Comparison of ENCODE assay signal across 8 mouse cellular contexts in genomic region chr17:58919061-58919460, GRCm38 (mm10).
DNase-seq lines count a peak whose midpoint lies in the region; ATAC-seq and TF ChIP-seq lines count a peak whose summit lies in the region.

No protein-coding gene starts in this region.

- peak; percentile 69 for TF ChIP-seq CTCF in forebrain, postnatal 0 days (IDR thresholded peaks at IDR 0.05; ENCODE audit: low read depth)
- TF ChIP-seq CTCF in kidney, postnatal 0 days (IDR thresholded peaks at IDR 0.05; ENCODE audit: low read depth): peak; percentile 71

- peak; percentile 82 for ATAC-seq in forebrain, postnatal 0 days
- no peak; the same call in 1 of the 2 replicates for ATAC-seq in kidney, postnatal 0 days (replicated peaks; ENCODE audit: low FRiP score, low read depth)
- ATAC-seq in liver, embryonic 12.5 days: peak; percentile 68

- no peaks in the 10 kb centered on the region for H3K36me3 ChIP-seq in forebrain, postnatal 0 days (ENCODE audit: insufficient read depth)
- no peaks in the 10 kb centered on the region for H3K36me3 ChIP-seq in kidney, postnatal 0 days (ENCODE audit: insufficient read depth, low read length)
- no peaks in the 10 kb centered on the region for H3K36me3 ChIP-seq in liver, embryonic 12.5 days

- H3K9me3 ChIP-seq in forebrain, postnatal 0 days (ENCODE audit: low read length): no peaks in the 10 kb centered on the region
- H3K9me3 ChIP-seq in kidney, postnatal 0 days (replicated peaks; ENCODE audit: low read length): no peaks in the 10 kb centered on the region
- H3K9me3 ChIP-seq in liver, embryonic 12.5 days (replicated peaks): no peaks in the 10 kb centered on the region

- WGBS in forebrain, postnatal 0 days: 3% methylated on average over 8 of the region's 8 CpGs
- 11% methylated on average over 8 of the region's 8 CpGs for WGBS in kidney, postnatal 0 days
- WGBS in liver, embryonic 12.5 days (ENCODE audit: insufficient replicate concordance): 11% methylated on average over 8 of the region's 8 CpGs

- no peaks in the 10 kb centered on the region for H3K4me1 ChIP-seq in forebrain, postnatal 0 days (ENCODE audit: insufficient read depth)
- H3K4me1 ChIP-seq in kidney, postnatal 0 days (replicated peaks; ENCODE audit: insufficient read depth, low read length): 0 out of 2 replicates have a peak, but pooled peaks cover 6% of the 10 kb centered on the region
- peaks cover 17% of the 10 kb centered on the region for H3K4me1 ChIP-seq in liver, embryonic 12.5 days

- no peak overlapping the region for H3K9ac ChIP-seq in forebrain, postnatal 0 days
- H3K9ac ChIP-seq in kidney, postnatal 0 days (ENCODE audit: low read depth, low read length): no peak overlapping the region
- H3K9ac ChIP-seq in liver, embryonic 12.5 days: no peak overlapping the region

- H3K27me3 ChIP-seq in forebrain, postnatal 0 days (ENCODE audit: insufficient read depth, low read length): no peaks in the 10 kb centered on the region
- H3K27me3 ChIP-seq in kidney, postnatal 0 days (ENCODE audit: insufficient read depth, low read length): no peaks in the 10 kb centered on the region
- no peaks in the 10 kb centered on the region for H3K27me3 ChIP-seq in liver, embryonic 12.5 days (replicated peaks)

- H3K27ac ChIP-seq in forebrain, postnatal 0 days (ENCODE audit: low read depth, low read length): no peak overlapping the region
- no peak overlapping the region for H3K27ac ChIP-seq in kidney, postnatal 0 days
- no peak overlapping the region for H3K27ac ChIP-seq in liver, embryonic 12.5 days

- DNase-seq in right cerebral cortex, adult 18-20 months: peak; percentile 16
- DNase-seq in right cerebral cortex, postnatal 25 days: no peak
- DNase-seq in adrenal gland, postnatal 25 days: peak; percentile 59
- peak; percentile 68 for DNase-seq in forebrain, postnatal 0 days
- peak; percentile 70 for DNase-seq in kidney, postnatal 0 days (ENCODE audit: low spot score)
- DNase-seq in retina, embryonic 14.5 days (ENCODE audit: low spot score): peak; percentile 80
- DNase-seq in thymus, postnatal 25 days: no peak

- H3K4me2 ChIP-seq in forebrain, postnatal 0 days (ENCODE audit: low read depth): peak overlapping the region; percentile 11; the same call in 1 of the 2 replicates
- H3K4me2 ChIP-seq in kidney, postnatal 0 days (ENCODE audit: low read length): peak overlapping the region; percentile 27; the same call in 1 of the 2 replicates
- H3K4me2 ChIP-seq in liver, embryonic 12.5 days: 0 out of 2 replicates have a peak overlapping the region, but pooled peaks have one; percentile 18

- no peak overlapping the region for H3K4me3 ChIP-seq in forebrain, postnatal 0 days (ENCODE audit: low read depth, low read length)
- no peak overlapping the region for H3K4me3 ChIP-seq in kidney, postnatal 0 days (replicated peaks; ENCODE audit: low read depth, low read length)
- no peak overlapping the region for H3K4me3 ChIP-seq in liver, embryonic 12.5 days

Comparison
In these comparisons a context has a peak if more than half of its experiments do, and no peak if none do; other contexts are left out.
1. DNase-seq: peak in right cerebral cortex, adult 18-20 months (single experiment), adrenal gland, postnatal 25 days (single experiment), forebrain, postnatal 0 days (single experiment), kidney, postnatal 0 days (single experiment) and retina, embryonic 14.5 days (single experiment); none in right cerebral cortex, postnatal 25 days (single experiment) and thymus, postnatal 25 days (single experiment).
2. Peak in every context shown above with its lines, with median percentiles within 50 percentile points of each other: H3K4me2 ChIP-seq.